Mouse (Mus musculus) layer of hippocampus, postnatal 36 days (tissue): ENCODE measurements around the gene Zbtb17. TPM values are rescaled to one million over a fixed set of nuclear protein-coding genes. Genes with fewer than 3 reads are reported as not detected.
A peak's percentile ranks its signal among the peaks of the same experiment; 100 is the strongest.

Source experiments
- DNase-seq, 2 experiments: peaks; one replicate each; pipeline ENCODE4 v3.0.0; 2022
- total RNA-seq, 2 experiments: library from RNA; stranded (reverse); gene quantifications; 2 replicates each; pipeline ENCODE4 v1.2.3; 2021

Gene Zbtb17
- total RNA-seq, 2 experiments from 2014 or later = 34.1 to 34.9 TPM

DNA sequence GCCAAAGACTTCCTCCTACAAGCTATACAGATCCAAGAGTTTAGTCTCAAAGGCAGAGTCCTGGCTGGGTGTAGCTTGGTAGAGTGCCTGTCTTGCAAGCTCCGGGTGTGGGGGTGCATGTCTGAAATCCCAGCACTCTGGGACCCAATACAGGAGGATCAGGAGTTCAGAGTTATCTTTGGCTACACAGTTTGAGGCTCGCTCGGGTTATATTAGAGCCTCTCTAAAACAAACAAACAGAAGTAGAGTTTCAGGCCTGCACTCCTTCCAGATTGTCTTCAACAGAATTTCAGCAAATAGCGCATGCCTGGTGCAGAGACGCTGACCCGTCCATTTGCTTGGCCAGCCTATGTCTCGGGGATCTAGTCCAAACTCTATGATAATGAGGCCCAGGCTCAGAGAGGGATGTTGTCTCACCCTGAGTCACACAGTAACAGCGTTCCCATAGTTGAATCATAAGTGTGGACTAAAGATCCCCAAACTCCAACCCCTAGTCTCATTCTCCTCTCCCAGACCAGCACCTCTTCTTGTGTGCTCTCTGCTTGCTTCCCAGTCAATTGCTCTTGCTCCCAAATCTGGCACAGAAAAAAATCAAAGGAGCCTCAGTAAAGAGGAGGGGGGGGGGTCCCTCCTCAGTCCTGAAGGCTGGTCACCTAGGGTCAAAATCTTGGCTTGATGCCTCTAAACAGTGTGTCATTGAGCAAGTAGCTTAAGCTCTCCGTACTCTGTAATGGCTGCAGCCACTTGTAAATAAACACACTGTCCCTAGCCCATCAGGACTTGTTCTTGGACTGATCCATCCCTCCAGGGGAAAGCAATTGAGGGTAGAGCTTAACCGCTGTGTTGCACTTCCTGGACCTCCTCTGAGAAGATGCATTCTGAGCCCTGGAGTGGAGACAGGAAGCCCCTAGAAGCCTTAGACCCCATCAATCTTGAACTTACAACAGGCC, 17.4 kb upstream of the Zbtb17 start:
- DNase-seq = no peak

DNA sequence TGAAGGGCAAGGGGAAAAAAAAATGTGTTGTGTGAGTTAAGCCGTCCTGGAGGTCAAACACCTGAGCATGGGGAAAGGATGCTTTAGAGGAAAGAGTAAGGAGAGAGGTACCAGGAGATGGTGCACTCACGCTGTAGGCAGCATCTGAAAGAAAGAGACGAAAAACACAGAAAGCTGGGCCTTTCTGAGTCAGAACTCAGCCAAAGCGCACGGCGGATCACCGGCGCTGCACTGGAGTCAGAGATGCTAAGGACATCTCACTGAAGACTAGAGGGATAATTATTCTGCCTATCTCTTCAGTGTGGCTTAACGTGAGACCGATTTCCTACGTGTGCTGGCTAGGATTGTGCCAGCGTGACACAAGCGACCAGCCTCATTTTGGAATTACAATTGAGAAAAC, 16.5 kb upstream of the Zbtb17 start:
- no peak for DNase-seq

DNA sequence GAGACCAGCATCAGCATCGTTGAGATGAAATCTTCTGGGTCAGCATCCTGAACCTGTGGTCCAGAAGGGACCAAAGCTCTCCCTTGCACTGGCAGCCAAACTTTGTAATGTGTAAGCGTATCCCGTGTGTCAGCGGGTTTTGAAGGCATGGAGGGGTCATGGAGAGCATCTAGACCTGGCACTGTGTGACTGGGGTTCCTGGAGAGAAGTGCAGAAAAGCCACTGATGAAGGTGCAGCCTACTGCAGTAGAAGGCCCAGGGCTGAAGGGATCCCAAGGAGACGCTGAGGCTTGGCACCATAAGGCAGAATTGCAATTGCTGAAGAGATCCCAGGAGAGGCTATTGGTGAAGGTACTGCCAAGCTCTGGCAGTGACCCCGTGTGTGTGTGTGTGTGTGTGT, 15.1 kb upstream of the Zbtb17 start:
- DNase-seq = no peak

DNA sequence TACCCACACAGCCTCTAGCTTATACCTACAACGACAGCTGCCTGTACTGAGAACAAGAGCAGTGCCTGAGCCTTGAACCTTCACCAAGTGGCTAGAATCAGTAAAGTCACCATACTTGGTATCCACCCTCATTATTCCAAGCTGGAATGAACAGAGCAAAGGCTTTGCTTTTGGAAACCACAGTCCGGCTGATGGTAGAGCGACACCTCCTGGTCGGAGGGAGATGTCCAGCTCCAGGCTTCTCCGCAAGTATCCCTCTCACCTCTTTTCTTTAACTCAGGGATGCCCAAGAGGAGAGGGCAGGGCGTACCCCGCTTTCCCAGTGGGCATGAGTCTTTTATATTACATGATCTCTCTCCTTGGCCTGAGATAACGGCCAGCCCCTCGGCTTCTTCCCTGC, 14.6 kb upstream of the Zbtb17 start:
- DNase-seq = no peak

DNA sequence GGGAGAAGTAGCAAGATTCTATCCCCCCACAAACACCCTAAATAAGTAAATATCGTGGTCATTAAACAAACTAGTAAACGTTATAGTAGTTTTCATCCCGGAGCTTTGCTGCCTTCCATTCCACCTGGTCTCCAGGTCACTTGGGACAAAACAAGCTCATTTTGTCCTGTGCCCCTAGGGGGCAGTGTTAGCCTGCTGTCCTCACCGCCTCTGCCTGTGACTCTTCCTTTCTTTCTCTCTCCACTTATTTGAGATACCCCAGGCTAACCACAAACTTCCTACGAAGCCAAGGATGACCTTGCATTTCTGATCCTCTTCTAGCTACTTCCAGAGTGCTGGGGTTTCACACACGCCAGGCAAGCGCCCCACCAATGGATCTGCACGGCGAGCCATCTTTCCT, 13.5 kb upstream of the Zbtb17 start:
- DNase-seq = peak; percentile 46 to 64

DNA sequence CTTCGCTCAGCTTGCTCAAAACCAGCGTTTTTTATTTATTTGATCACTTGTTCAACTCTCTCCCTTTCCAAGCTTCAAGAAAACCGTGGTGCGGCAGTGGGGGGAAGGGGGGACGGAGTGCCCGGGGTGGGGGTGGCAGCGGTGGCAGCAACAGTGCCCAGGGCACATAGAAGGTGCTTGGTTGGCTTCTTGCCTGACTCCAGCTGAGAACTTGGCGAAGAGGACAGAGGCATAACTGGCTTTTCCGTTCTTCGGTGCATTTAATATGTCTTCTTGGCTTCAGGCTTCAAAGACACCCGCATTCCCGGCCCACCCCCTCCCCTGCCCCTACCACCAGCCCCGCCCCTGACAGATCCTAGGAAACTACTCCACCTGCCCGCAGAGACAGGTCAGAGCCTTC, 11.8 kb upstream of the Zbtb17 start:
- no peak for DNase-seq

DNA sequence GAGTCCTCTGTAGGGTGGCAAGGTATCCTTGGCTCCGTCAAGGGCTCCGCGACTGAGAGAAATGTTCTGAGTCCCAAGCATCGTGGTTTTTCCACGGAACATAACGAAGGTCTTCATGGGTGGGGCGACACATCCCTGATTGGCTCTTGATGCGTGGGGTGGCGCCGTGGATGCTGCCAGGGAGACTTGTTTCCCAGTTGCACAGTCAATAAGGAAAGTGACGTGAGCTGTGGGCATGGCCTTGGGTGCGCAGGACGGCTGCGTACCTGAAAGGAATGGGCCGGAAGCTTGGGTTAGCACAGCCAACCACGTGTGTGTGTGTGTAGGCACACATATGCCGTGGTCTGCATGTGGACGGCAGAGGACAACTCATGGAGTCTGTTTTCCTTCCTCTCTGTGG, 11.3 kb upstream of the Zbtb17 start:
- no peak for DNase-seq

DNA sequence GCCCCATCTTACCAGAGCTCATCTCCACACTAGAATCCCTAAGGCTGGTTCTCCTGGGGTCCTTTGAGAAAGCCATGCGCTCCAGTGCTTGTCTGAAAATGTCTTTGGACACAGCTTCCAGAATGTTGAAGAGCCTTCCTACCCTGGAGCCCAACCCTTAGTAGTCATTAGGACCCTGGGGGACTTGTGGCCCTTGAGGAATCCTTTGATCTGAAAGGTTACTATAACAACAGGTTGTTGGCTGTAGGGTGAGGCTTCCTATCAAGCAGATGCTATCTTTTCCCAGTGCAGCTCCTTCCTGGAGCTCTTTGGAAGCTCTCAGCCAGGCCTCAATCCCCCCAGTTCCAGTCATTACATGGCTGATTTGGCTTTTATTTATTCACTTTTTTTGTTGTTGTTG, 8.5 kb upstream of the Zbtb17 start, which contains the start of gene Srarp:
Gene Srarp, minus strand, starts transcription at position 132 of the 400 bp plus-strand sequence.
- no peak for DNase-seq

DNA sequence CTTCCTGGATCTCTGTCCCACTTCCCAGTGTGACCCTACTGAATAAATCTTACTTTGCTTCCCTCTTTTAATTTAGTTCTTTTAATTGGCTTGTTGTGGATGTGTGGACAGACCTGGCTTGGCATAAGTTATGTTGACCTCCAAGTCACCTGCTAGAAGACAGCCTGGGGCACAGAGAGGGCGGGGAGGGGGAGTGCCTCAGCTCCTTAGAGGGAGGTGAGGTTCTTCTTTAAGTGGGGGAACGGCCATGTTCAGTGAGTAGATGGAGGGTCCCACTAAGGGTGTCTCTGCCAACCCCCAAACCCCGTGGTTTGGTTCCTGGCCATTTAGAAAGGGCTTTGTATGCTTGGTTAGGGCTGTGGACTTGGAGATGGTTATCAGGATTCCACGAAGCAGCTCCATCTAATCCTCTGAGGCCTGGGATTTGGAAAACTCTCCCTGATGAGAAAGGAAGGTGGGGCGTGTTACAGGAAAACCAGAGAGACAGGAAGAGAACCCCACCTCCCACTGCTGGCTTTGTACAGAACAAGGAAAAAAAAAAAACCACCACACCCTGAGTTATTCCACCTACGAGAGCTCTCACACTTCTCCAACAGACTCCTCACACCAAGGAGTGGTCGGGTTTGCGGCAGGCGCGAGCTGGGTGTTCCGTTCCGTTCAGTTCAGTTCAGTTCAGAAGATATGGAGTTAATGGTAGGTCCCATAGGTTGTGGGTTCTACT, 5.2 kb upstream of the Zbtb17 start:
- DNase-seq = no peak

DNA sequence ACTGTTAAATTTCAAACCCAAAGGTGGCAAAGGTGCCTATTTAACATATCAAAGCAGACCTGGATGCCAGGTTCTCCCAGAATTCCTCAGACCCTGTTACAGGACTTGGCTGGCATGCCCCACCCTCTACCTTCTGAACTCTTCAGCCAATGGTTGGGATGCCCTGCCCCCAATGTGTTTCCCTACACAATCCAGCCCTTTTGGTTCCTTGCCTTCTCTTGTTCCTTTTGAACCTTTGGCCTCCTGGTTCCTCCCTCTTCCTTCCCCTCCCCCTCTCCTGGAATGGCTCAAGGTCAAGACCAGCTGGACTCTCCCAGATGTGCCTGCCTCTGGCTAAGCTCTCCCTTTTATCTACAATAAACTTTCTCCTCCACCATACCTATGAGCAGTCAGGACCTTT, 3.6 kb upstream of the Zbtb17 start:
- no peak for DNase-seq

DNA sequence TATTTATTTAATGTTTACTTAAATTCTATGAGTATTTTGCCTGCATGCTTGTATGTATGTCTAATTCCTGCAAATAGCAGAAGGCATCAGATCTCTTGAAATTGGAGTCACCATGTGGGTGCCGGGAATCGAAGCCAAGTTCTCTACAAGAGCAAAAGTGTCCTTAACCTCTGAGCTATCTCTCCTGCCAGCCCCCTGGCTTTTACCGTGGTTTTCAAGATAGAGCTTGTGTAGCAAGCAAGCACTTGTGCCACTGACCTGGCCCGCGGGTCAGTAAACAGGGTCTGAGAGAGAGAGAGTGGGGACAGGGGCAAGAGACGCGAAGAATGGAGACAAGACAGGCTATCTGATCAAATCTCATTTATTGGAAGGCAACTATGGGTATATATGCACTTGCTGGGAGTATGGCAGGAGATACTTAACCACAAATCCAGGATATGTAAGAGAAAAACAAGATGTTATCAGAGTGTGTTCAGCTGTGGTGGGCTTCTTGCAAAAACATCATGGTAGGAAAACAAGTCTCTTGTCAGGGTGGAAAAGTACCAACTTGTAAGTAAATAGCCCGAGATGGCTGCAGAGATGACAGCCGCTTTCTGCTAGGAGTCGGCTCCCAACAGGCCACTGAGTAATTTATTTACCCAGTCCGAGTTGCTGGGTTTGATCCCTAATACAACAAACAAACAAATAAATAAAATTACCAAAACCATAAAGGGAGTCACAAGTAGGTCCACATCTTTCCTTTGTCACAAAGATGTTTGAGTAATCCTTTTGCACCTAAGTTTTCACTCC, 619 bp upstream of the Zbtb17 start:
- no peak for DNase-seq

DNA sequence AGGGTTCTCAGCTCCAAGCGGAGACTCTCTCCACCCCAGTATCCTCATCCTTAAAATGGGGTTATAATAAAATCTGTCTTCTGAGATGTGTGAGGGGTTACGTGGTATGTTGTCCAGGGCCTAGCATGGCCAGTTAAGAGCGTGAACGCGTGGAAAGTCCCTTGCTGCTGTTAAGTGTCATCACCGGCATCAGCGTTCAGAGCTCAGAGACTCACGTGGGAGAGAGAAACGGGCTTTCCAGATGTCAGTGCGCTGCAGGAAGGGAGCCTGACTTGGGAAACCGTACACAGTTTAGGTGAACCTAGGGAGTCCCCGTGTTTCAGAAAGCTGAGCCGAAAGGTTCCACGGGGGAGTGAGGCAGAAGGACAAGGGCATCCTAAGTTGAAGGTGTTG, 870 bp downstream of the Zbtb17 start:
- DNase-seq = no peak

DNA sequence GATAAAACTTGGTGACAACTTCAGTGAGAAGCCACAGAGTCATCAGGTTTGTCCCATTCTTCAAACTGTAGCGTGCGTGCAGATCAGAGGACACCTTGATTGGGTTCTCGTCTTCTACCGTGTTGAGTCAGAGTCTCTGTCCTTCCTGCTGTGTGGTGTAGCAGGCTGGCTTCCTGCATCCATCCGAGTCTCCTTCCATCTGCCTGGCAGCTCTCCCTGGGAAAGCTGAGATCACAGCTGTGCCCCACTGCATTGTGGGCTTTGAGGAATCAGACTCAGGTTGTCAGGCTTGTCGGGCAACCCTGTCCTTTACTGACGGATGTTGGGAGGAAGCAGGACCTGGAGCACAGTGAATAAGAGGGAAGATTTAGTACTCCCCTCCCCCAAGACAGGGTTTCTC, 1.8 kb downstream of the Zbtb17 start:
- DNase-seq = no peak

DNA sequence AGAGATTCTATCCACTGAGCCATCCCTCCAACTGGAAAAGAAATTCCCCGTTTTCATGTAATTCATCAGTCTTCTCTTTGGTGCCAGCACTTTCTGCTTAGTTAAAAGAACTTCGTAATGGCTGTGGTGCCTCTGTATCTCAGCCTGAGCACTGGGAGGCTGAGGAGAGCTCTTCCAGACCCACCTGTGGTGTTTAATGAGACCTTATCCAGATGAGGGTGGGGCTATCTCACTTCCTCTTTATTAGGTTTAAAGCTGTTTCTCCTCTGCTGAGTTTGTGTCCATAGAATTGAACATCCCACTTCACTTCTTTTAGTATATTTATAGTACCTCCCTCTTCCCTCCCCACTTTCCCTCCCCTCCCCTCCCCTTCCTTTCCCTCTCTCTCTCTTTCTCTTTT, 6.8 kb downstream of the Zbtb17 start:
- no peak for DNase-seq

DNA sequence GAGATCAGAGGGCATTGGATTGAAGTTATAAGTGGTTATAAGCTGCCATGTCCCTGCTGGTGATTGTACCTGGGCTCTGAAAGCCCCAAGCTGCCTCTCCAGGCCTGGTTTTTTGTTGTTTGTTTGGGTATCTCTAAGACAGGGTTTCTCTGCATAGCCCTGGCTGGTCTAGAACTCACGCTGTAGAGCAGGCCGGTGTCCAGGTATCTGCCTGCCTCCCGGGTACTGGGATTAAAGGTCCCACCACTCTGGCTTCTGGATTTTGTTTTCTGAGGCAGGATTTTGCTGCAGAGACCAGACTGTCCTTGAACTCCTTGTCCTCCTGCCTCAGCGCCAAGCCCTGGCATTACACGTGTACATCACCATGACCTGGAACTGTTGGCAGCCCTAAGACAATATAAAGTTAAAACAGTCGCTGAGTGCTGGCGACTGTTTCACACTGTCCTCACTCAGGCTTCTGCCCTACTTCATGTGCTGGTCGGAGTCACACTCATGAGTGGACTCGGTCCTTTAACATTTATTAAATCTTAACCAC, 7.5 kb downstream of the Zbtb17 start:
- no peak for DNase-seq

DNA sequence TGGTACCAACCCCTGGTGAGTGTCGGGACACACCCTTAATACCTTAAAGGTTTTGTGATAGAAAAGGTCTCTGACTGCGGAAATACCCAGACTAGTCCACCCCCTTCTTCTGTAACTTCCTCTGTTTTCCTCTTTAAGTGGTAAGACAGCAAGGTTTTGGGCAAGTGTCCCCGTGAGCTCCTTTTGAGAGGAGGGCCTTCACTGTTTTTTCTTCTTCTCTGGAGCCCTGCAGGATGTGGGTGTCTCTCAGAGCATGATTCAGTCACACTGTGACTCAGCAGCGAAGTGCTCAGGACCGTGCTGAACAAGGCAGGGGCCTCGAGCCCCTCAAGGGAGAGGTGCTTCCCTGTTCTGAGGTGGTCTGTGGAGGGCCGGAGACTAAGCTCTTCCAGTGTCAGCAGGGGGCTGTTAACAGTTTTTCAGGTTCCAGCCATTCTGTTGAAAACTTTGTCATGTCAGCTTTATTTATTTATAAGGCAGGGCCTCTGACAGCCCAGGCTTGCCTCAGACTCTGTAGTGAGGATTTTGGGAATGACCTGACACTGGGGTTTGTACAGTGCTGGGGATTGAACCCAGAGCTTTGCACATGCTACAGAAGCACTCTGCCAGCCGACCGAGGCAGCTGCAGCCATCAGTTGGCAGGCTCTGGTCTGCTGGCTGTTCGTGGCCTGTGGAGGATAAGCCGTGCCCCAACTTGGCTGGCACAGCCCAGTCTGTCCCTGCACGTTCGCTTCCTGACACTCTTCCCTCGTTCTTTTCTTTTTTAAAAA, 10.3 kb downstream of the Zbtb17 start:
- DNase-seq = no peak

DNA sequence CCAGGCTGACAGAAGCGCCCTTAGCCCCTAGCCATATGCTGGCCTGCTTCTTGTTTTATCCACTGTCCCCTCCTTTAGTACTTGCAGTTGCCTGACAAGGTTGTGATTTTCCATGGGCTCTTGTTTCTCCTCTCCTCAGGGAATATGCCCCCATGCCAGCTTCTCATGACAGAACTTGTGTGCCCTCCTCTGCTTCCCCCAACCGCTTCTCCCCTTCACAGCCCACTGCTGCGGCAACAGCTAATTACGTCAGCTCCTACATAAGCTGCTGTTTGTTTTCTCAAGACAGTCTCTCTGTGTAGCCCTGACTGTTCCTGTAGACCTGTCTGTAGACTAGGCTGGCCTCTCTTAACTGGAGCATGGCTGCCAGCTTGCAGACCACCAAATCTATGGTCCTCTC, 11.1 kb downstream of the Zbtb17 start:
- no peak for DNase-seq

DNA sequence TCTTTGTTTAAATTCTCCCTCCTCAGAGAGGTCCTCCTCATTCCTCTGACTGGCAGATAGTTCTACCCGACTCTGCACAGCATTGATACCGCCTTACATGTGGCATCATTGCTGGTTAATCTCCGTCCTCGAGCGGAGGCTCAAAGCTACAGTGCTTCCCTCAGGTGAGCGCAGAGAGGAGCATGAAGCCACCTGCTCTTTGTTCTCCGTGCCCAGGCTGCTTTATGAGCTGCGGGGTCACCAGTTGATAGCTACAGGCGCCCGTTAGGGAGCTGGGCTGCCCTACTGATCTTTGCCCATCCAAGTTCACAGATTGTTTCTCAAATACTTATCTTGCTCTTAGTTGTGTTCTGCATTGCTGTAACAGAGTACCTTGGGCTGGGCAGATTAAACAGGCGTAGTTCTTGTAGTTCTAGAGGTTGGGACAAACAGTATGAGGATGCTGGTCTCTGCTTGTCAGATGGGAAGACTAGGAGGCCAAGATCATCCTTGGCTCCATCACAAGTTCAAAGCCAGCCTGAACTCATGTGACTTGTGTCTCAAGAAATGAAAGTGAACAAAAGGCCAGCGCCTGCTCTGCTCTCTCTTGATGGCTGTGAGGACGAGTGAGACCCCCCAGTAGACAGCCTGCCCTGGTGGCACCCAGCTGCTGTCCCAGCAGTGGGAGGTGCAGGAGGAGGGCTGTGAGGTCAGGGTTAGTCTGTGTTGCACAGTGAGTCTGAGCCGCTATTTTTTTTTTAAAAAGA, 11.9 kb downstream of the Zbtb17 start:
- DNase-seq = no peak

DNA sequence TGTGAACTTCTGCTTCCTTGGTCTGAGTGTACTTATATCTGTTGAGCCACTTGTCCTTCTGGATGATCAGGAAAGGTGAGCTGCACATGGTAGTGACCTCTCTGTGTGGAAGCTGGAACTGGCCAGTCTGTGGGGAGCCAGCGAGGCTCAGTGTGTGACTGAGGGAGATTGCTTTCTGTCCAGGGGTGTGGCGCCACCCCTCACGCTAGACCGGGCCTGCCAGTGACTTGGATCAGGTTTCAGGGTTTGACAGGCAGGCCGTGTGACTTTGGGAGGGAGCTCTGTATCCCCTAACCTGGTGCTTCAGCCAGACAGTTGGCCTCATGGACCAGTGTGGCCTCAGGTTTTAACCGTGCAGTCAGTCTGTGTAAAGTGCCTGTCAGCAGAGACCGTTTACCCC, 13.8 kb downstream of the Zbtb17 start:
- DNase-seq = no peak

DNA sequence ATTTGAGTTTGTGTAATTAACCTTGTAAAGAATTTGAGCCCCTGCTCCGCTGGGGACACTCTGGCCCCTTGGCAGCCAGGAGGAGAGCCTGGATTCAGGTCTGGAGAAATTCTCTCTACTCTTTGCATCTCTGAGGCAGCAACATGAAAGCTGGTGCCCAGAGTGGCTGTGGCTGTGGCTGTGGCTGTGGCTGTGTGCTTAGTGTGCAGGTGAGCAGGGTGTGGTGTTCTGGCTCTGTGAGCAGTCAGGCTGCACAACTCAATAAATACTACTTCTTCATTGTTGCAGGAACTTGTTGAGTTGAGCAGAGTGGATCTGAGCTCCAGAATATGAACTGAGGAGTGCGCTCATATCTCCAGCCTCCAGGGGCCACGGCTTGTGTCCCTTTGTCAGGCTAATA, 14.4 kb downstream of the Zbtb17 start:
- no peak for DNase-seq

DNA sequence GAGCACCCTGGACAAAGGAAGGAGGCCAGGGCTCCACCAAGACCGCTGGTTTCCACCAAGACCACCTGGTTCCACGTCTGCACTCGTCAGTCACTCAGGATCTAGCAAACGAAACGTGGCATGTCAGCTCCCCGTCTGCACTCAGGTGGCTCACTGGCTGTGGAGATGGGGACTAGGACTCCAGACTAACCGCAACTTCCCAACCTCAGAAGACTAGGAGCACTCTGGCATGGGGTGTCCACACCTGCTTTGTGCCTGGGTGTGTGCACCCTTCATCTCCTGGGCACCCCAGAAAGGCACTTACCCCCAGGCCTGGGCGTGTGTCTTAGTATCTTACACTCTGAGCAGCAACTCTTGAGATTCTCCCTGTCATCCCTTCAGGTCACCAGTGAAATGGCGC, 15.3 kb downstream of the Zbtb17 start:
- DNase-seq = no peak
